Mouse (Mus musculus): ENCODE measurements around the gene Mrps27. TPM values are rescaled to one million over a fixed set of nuclear protein-coding genes. Genes with fewer than 3 reads are reported as not detected.

The Mrps27 gene
- polyA plus RNA-seq, 1 experiment from 2014 or later: 25.9 TPM

GRCm38 (mm10) chr13:99387901-99388811 lies 43.6 kb downstream of the Mrps27 start:
- no peaks in the 10 kb centered on the region for H3K27me3 ChIP-seq
- H3K4me3 ChIP-seq (replicated peaks): no peak overlapping the region
- H3K4me2 ChIP-seq: no peak overlapping the region
- ATAC-seq (ENCODE audit: insufficient read depth): no peak
- 0 out of 2 replicates have a peak, but pooled peaks cover 5% of the 10 kb centered on the region for H3K36me3 ChIP-seq (replicated peaks)
- H3K9ac ChIP-seq: no peak overlapping the region
- no peaks in the 10 kb centered on the region for H3K9me3 ChIP-seq (replicated peaks)
- WGBS (ENCODE audit: insufficient replicate concordance): 59% methylated on average over 7 of the region's 7 CpGs
- no peaks in the 10 kb centered on the region for H3K4me1 ChIP-seq (replicated peaks)
- H3K27ac ChIP-seq (replicated peaks): no peak overlapping the region

GRCm38 (mm10) chr13:99391417-99391816 lies 46.8 kb downstream of the Mrps27 start:
- no peaks in the 10 kb centered on the region for H3K9me3 ChIP-seq (replicated peaks)
- H3K27me3 ChIP-seq: no peaks in the 10 kb centered on the region
- H3K27ac ChIP-seq (replicated peaks): no peak overlapping the region
- ATAC-seq (ENCODE audit: insufficient read depth): no peak
- H3K4me3 ChIP-seq (replicated peaks): no peak overlapping the region
- H3K4me2 ChIP-seq: no peak overlapping the region
- H3K4me1 ChIP-seq (replicated peaks): no peaks in the 10 kb centered on the region
- H3K36me3 ChIP-seq (replicated peaks): no peaks in the 10 kb centered on the region
- 87% methylated on average over 3 of the region's 3 CpGs for WGBS (ENCODE audit: insufficient replicate concordance)
- H3K9ac ChIP-seq: no peak overlapping the region

- Histone ChIP-seq H3K4me2 (no peak overlapping the region), H3K27me3 (no peaks in the 10 kb centered on the region), H3K9me3 (replicated peaks) (no peaks in the 10 kb centered on the region), H3K9ac (no peak overlapping the region), H3K27ac (replicated peaks) (no peak overlapping the region), H3K36me3 (replicated peaks) (no peaks in the 10 kb centered on the region), H3K4me1 (replicated peaks) (no peaks in the 10 kb centered on the region), H3K4me3 (replicated peaks) (no peak overlapping the region)
- no peak for ATAC-seq (ENCODE audit: insufficient read depth)
- 71% methylated on average over 3 of the region's 3 CpGs for WGBS (ENCODE audit: insufficient replicate concordance)
These were observed 48.5 kb downstream of the Mrps27 start for GRCm38 (mm10) chr13:99393128-99393527.

GRCm38 (mm10) chr13:99394694-99395093 lies 50.1 kb downstream of the Mrps27 start:
- H3K27ac ChIP-seq (replicated peaks): no peak overlapping the region
- H3K4me2 ChIP-seq: no peak overlapping the region
- H3K36me3 ChIP-seq (replicated peaks): no peaks in the 10 kb centered on the region
- no peak for ATAC-seq (ENCODE audit: insufficient read depth)
- 47% methylated on average over 3 of the region's 3 CpGs for WGBS (ENCODE audit: insufficient replicate concordance)
- no peaks in the 10 kb centered on the region for H3K4me1 ChIP-seq (replicated peaks)
- H3K9ac ChIP-seq: no peak overlapping the region
- H3K9me3 ChIP-seq (replicated peaks): no peaks in the 10 kb centered on the region
- H3K4me3 ChIP-seq (replicated peaks): no peak overlapping the region
- no peaks in the 10 kb centered on the region for H3K27me3 ChIP-seq

GRCm38 (mm10) chr13:99395531-99395930 lies 50.9 kb downstream of the Mrps27 start:
- no peak overlapping the region for H3K4me3 ChIP-seq (replicated peaks)
- H3K27ac ChIP-seq (replicated peaks): no peak overlapping the region
- 80% methylated on average over 12 of the region's 12 CpGs for WGBS (ENCODE audit: insufficient replicate concordance)
- no peaks in the 10 kb centered on the region for H3K27me3 ChIP-seq
- H3K4me2 ChIP-seq: no peak overlapping the region
- H3K9ac ChIP-seq: no peak overlapping the region
- no peaks in the 10 kb centered on the region for H3K4me1 ChIP-seq (replicated peaks)
- ATAC-seq (ENCODE audit: insufficient read depth): no peak
- H3K9me3 ChIP-seq (replicated peaks): no peaks in the 10 kb centered on the region
- H3K36me3 ChIP-seq (replicated peaks): no peaks in the 10 kb centered on the region

- H3K9ac ChIP-seq: no peak overlapping the region
- ATAC-seq (ENCODE audit: insufficient read depth): no peak
- H3K4me3 ChIP-seq (replicated peaks): no peak overlapping the region
- no peaks in the 10 kb centered on the region for H3K4me1 ChIP-seq (replicated peaks)
- no peak overlapping the region for H3K4me2 ChIP-seq
- no peaks in the 10 kb centered on the region for H3K9me3 ChIP-seq (replicated peaks)
- WGBS (ENCODE audit: insufficient replicate concordance): 65% methylated on average over 7 of the region's 7 CpGs
- no peaks in the 10 kb centered on the region; the same call in 1 of the 2 replicates for H3K36me3 ChIP-seq (replicated peaks)
- no peak overlapping the region for H3K27ac ChIP-seq (replicated peaks)
- no peaks in the 10 kb centered on the region for H3K27me3 ChIP-seq
These were observed 52.6 kb downstream of the Mrps27 start for GRCm38 (mm10) chr13:99397228-99397627.

- WGBS (ENCODE audit: insufficient replicate concordance): 78% methylated on average over 12 of the region's 12 CpGs
- ATAC-seq (ENCODE audit: insufficient read depth): no peak
- Histone ChIP-seq H3K4me1 (replicated peaks) (no peaks in the 10 kb centered on the region), H3K27me3 (no peaks in the 10 kb centered on the region), H3K9ac (no peak overlapping the region), H3K9me3 (replicated peaks) (no peaks in the 10 kb centered on the region), H3K27ac (replicated peaks) (no peak overlapping the region), H3K4me3 (replicated peaks) (no peak overlapping the region), H3K4me2 (no peak overlapping the region), H3K36me3 (replicated peaks) (no peaks in the 10 kb centered on the region; the same call in 1 of the 2 replicates)
These were observed 53.6 kb downstream of the Mrps27 start for GRCm38 (mm10) chr13:99398149-99398701.

- H3K36me3 ChIP-seq (replicated peaks): peaks cover 6% of the 10 kb centered on the region; the same call in 1 of the 2 replicates
- no peaks in the 10 kb centered on the region for H3K27me3 ChIP-seq
- no peaks in the 10 kb centered on the region for H3K9me3 ChIP-seq (replicated peaks)
- H3K4me3 ChIP-seq (replicated peaks): no peak overlapping the region
- H3K27ac ChIP-seq (replicated peaks): no peak overlapping the region
- H3K9ac ChIP-seq: no peak overlapping the region
- H3K4me1 ChIP-seq (replicated peaks): no peaks in the 10 kb centered on the region
- no peak for ATAC-seq (ENCODE audit: insufficient read depth)
- H3K4me2 ChIP-seq: no peak overlapping the region
- WGBS (ENCODE audit: insufficient replicate concordance): 65% methylated on average over 4 of the region's 4 CpGs
These were observed 54.8 kb downstream of the Mrps27 start for GRCm38 (mm10) chr13:99399373-99399772.

- no peaks in the 10 kb centered on the region for H3K27me3 ChIP-seq
- 69% methylated on average over 2 of the region's 2 CpGs for WGBS (ENCODE audit: insufficient replicate concordance)
- ATAC-seq (ENCODE audit: insufficient read depth): no peak
- no peak overlapping the region for H3K9ac ChIP-seq
- peaks cover 42% of the 10 kb centered on the region for H3K36me3 ChIP-seq (replicated peaks)
- no peaks in the 10 kb centered on the region for H3K9me3 ChIP-seq (replicated peaks)
- no peak overlapping the region for H3K4me2 ChIP-seq
- H3K4me3 ChIP-seq (replicated peaks): no peak overlapping the region
- no peak overlapping the region for H3K27ac ChIP-seq (replicated peaks)
- H3K4me1 ChIP-seq (replicated peaks): no peaks in the 10 kb centered on the region
These were observed 64.6 kb downstream of the Mrps27 start for GRCm38 (mm10) chr13:99409216-99409615.

- Histone ChIP-seq H3K9ac (no peak overlapping the region), H3K36me3 (replicated peaks) (peaks cover 44% of the 10 kb centered on the region), H3K27ac (replicated peaks) (no peak overlapping the region), H3K27me3 (no peaks in the 10 kb centered on the region), H3K9me3 (replicated peaks) (no peaks in the 10 kb centered on the region), H3K4me1 (replicated peaks) (no peaks in the 10 kb centered on the region), H3K4me2 (no peak overlapping the region), H3K4me3 (replicated peaks) (no peak overlapping the region)
- ATAC-seq (ENCODE audit: insufficient read depth): no peak
- 64% methylated on average over 14 of the region's 14 CpGs for WGBS (ENCODE audit: insufficient replicate concordance)
These were observed 66.3 kb downstream of the Mrps27 start for GRCm38 (mm10) chr13:99410611-99411515.

GRCm38 (mm10) chr13:99411761-99412160 lies 67.2 kb downstream of the Mrps27 start:
- 80% methylated on average over 3 of the region's 3 CpGs for WGBS (ENCODE audit: insufficient replicate concordance)
- H3K36me3 ChIP-seq (replicated peaks): peaks cover 43% of the 10 kb centered on the region
- ATAC-seq (ENCODE audit: insufficient read depth): no peak

More at GRCm38 (mm10) chr13:99411761-99412160, 67.2 kb downstream of the Mrps27 start:
- no peaks in the 10 kb centered on the region for H3K27me3 ChIP-seq
- no peaks in the 10 kb centered on the region for H3K4me1 ChIP-seq (replicated peaks)
- no peak overlapping the region for H3K4me3 ChIP-seq (replicated peaks)
- H3K9ac ChIP-seq: no peak overlapping the region
- H3K9me3 ChIP-seq (replicated peaks): no peaks in the 10 kb centered on the region
- H3K27ac ChIP-seq (replicated peaks): no peak overlapping the region
- H3K4me2 ChIP-seq: no peak overlapping the region
